Mouse (Mus musculus) kidney, embryonic 15.5 days (tissue): ENCODE measurements at regions not wholly inside any gene's neighbourhood (a gene's known extent, or its start where the extent isn't known, plus 50 kb on each side); places are given as distances from the start of the nearest gene placed in this dataset.
A peak's percentile ranks its signal among the peaks of the same experiment; 100 is the strongest.

ENCODE experiments used
- ATAC-seq: fragments of 200-750 bp; cut with Nextera tagmentation; replicated peaks from 2 replicates; pipeline ENCODE4 v1.8.0; 2017; ENCODE audit warnings: moderate TSS enrichment; ENCODE audit not compliant: low FRiP score
- H3K27ac ChIP-seq: fragments of 300-500 bp; sonication (generic); 2 replicates; pipeline ENCODE4 v1.5.1; 2015; ENCODE audit warnings: mild to moderate bottlenecking, inconsistent platforms
- H3K27me3 ChIP-seq: fragments of 300-500 bp; sonication (generic); 2 replicates; pipeline ENCODE4 v1.6.1; 2015; ENCODE audit warnings: inconsistent platforms
- H3K36me3 ChIP-seq: fragments of 300-500 bp; sonication (generic); 2 replicates; pipeline ENCODE4 v1.6.1; 2015; ENCODE audit warnings: inconsistent platforms
- H3K4me1 ChIP-seq: fragments of 300-500 bp; sonication (generic); 2 replicates; pipeline ENCODE4 v1.6.1; 2015; ENCODE audit warnings: inconsistent platforms
- H3K4me2 ChIP-seq: fragments of 300-500 bp; sonication (generic); 2 replicates; pipeline ENCODE4 v1.6.1; 2015; ENCODE audit warnings: moderate library complexity, mild to moderate bottlenecking, inconsistent platforms
- H3K4me3 ChIP-seq: fragments of 300-500 bp; sonication (generic); replicated peaks from 2 replicates; pipeline ENCODE4 v1.5.1; 2015; ENCODE audit warnings: mild to moderate bottlenecking, inconsistent platforms
- H3K9ac ChIP-seq: fragments of 300-500 bp; sonication (generic); 2 replicates; pipeline ENCODE4 v1.6.1; 2015; ENCODE audit warnings: mild to moderate bottlenecking, inconsistent platforms
- H3K9me3 ChIP-seq: fragments of 300-500 bp; sonication (generic); replicated peaks from 2 replicates; pipeline ENCODE4 v1.6.1; 2016; ENCODE audit warnings: inconsistent platforms
- whole genome bisulfite sequencing: fragments of 180-500 bp; shearing (Covaris S2); methylation state at CpG from one replicate; pipeline ENCODE4 v1.1.7; 2015; ENCODE audit warnings: mixed read lengths; 5-methylcytosine and 5-hydroxymethylcytosine counted together

GRCm38 (mm10) chr2:118013156-118013555 lies 98.5 kb upstream of the Thbs1 start:
- H3K36me3 ChIP-seq: no peaks in the 10 kb centered on the region
- 88% methylated on average over 3 of the region's 3 CpGs for WGBS

GRCm38 (mm10) chr2:118015182-118015581 lies 96.5 kb upstream of the Thbs1 start:
- no peaks in the 10 kb centered on the region for H3K4me1 ChIP-seq
- no peak for ATAC-seq
- no peak overlapping the region for H3K9ac ChIP-seq
- no peaks in the 10 kb centered on the region for H3K36me3 ChIP-seq
- no peaks in the 10 kb centered on the region for H3K9me3 ChIP-seq
- 82% methylated on average over 1 of the region's 1 CpGs for WGBS
- no peak overlapping the region for H3K4me3 ChIP-seq
- no peak overlapping the region for H3K27ac ChIP-seq
- no peak overlapping the region for H3K4me2 ChIP-seq
- no peaks in the 10 kb centered on the region for H3K27me3 ChIP-seq

More at GRCm38 (mm10) chr2:118013156-118013555, 98.5 kb upstream of the Thbs1 start:
- no peak overlapping the region for H3K4me3 ChIP-seq
- H3K4me1 ChIP-seq: peaks cover under 1% of the 10 kb centered on the region; the same call in 1 of the 2 replicates
- H3K9me3 ChIP-seq: no peaks in the 10 kb centered on the region
- ATAC-seq: no peak
- no peak overlapping the region for H3K9ac ChIP-seq
- H3K27me3 ChIP-seq: no peaks in the 10 kb centered on the region
- no peak overlapping the region for H3K4me2 ChIP-seq
- H3K27ac ChIP-seq: no peak overlapping the region

- ATAC-seq: no peak
- H3K27me3 ChIP-seq: no peaks in the 10 kb centered on the region
- H3K27ac ChIP-seq: no peak overlapping the region
- no peaks in the 10 kb centered on the region for H3K9me3 ChIP-seq
- H3K9ac ChIP-seq: no peak overlapping the region
- no peaks in the 10 kb centered on the region for H3K36me3 ChIP-seq
- no peak overlapping the region for H3K4me2 ChIP-seq
- 51% methylated on average over 6 of the region's 6 CpGs for WGBS
- H3K4me3 ChIP-seq: no peak overlapping the region
- no peaks in the 10 kb centered on the region for H3K4me1 ChIP-seq
Observed at GRCm38 (mm10) chr2:118025829-118026735, 85.6 kb upstream of the Thbs1 start.

GRCm38 (mm10) chr2:118028881-118029280 lies 82.8 kb upstream of the Thbs1 start:
- Histone ChIP-seq H3K4me1 (no peaks in the 10 kb centered on the region), H3K27ac (no peak overlapping the region), H3K4me3 (no peak overlapping the region), H3K9me3 (no peaks in the 10 kb centered on the region), H3K4me2 (no peak overlapping the region), H3K9ac (no peak overlapping the region), H3K36me3 (no peaks in the 10 kb centered on the region), H3K27me3 (no peaks in the 10 kb centered on the region)
- WGBS: 88% methylated on average over 1 of the region's 1 CpGs
- no peak for ATAC-seq

- no peak overlapping the region for H3K27ac ChIP-seq
Observed at GRCm38 (mm10) chr2:118029470-118030108, 82.1 kb upstream of the Thbs1 start.

GRCm38 (mm10) chr2:118031662-118032061 lies 80.0 kb upstream of the Thbs1 start:
- Histone ChIP-seq H3K27me3 (no peaks in the 10 kb centered on the region), H3K9ac (no peak overlapping the region), H3K4me3 (no peak overlapping the region), H3K4me1 (no peaks in the 10 kb centered on the region), H3K9me3 (no peaks in the 10 kb centered on the region), H3K36me3 (no peaks in the 10 kb centered on the region), H3K27ac (no peak overlapping the region), H3K4me2 (no peak overlapping the region)
- ATAC-seq: no peak
- 79% methylated on average over 2 of the region's 2 CpGs for WGBS

More at GRCm38 (mm10) chr2:118029470-118030108, 82.1 kb upstream of the Thbs1 start:
- H3K27me3 ChIP-seq: no peaks in the 10 kb centered on the region
- 73% methylated on average over 1 of the region's 1 CpGs for WGBS
- H3K4me1 ChIP-seq: no peaks in the 10 kb centered on the region
- H3K36me3 ChIP-seq: no peaks in the 10 kb centered on the region
- no peak overlapping the region for H3K4me3 ChIP-seq
- no peaks in the 10 kb centered on the region for H3K9me3 ChIP-seq
- no peak for ATAC-seq
- no peak overlapping the region for H3K4me2 ChIP-seq
- no peak overlapping the region for H3K9ac ChIP-seq

GRCm38 (mm10) chr2:118033377-118033776 lies 78.3 kb upstream of the Thbs1 start:
- H3K4me1 ChIP-seq: peaks cover 5% of the 10 kb centered on the region; the same call in 1 of the 2 replicates
- no peak overlapping the region for H3K4me2 ChIP-seq
- no peak for ATAC-seq
- no peaks in the 10 kb centered on the region for H3K36me3 ChIP-seq
- WGBS: 82% methylated on average over 4 of the region's 4 CpGs
- H3K9me3 ChIP-seq: no peaks in the 10 kb centered on the region
- no peak overlapping the region for H3K4me3 ChIP-seq
- no peak overlapping the region for H3K27ac ChIP-seq
- no peaks in the 10 kb centered on the region for H3K27me3 ChIP-seq
- H3K9ac ChIP-seq: no peak overlapping the region

- Histone ChIP-seq H3K4me3 (no peak overlapping the region), H3K9me3 (no peaks in the 10 kb centered on the region), H3K9ac (no peak overlapping the region), H3K4me2 (no peak overlapping the region), H3K27me3 (no peaks in the 10 kb centered on the region), H3K36me3 (no peaks in the 10 kb centered on the region), H3K4me1 (peaks cover 5% of the 10 kb centered on the region; the same call in 1 of the 2 replicates), H3K27ac (no peak overlapping the region)
- WGBS: 75% methylated on average over 3 of the region's 3 CpGs
- no peak for ATAC-seq
Observed at GRCm38 (mm10) chr2:118034026-118034425, 77.7 kb upstream of the Thbs1 start.

GRCm38 (mm10) chr2:118035333-118035732 lies 76.3 kb upstream of the Thbs1 start:
- no peak overlapping the region for H3K4me3 ChIP-seq
- peaks cover 5% of the 10 kb centered on the region; the same call in 1 of the 2 replicates for H3K4me1 ChIP-seq
- no peaks in the 10 kb centered on the region for H3K9me3 ChIP-seq
- H3K36me3 ChIP-seq: no peaks in the 10 kb centered on the region
- 93% methylated on average over 1 of the region's 1 CpGs for WGBS
- no peaks in the 10 kb centered on the region for H3K27me3 ChIP-seq
- H3K27ac ChIP-seq: no peak overlapping the region
- H3K9ac ChIP-seq: no peak overlapping the region
- no peak for ATAC-seq
- no peak overlapping the region for H3K4me2 ChIP-seq

GRCm38 (mm10) chr2:118038859-118039818 lies 72.5 kb upstream of the Thbs1 start:
- Histone ChIP-seq H3K4me1 (peaks cover 5% of the 10 kb centered on the region; the same call in 1 of the 2 replicates), H3K9me3 (no peaks in the 10 kb centered on the region), H3K36me3 (no peaks in the 10 kb centered on the region), H3K4me3 (no peak overlapping the region), H3K4me2 (no peak overlapping the region), H3K27ac (no peak overlapping the region), H3K27me3 (no peaks in the 10 kb centered on the region), H3K9ac (no peak overlapping the region)
- WGBS: 75% methylated on average over 16 of the region's 16 CpGs
- 0 out of 2 replicates have a peak, but pooled peaks have one; percentile 29 for ATAC-seq

GRCm38 (mm10) chr2:118039819-118040206 lies 71.9 kb upstream of the Thbs1 start:
- 66% methylated on average over 4 of the region's 4 CpGs for WGBS
- no peak for ATAC-seq
- Histone ChIP-seq H3K27me3 (no peaks in the 10 kb centered on the region), H3K36me3 (no peaks in the 10 kb centered on the region), H3K4me1 (peaks cover 5% of the 10 kb centered on the region; the same call in 1 of the 2 replicates), H3K27ac (no peak overlapping the region), H3K9me3 (no peaks in the 10 kb centered on the region), H3K4me2 (no peak overlapping the region), H3K4me3 (no peak overlapping the region), H3K9ac (no peak overlapping the region)
